Mouse (Mus musculus) CD8-positive naive resting alpha-beta T cell, adult 2 months (primary cell): ENCODE data around the gene Mif4gd.
A peak's percentile ranks its signal among the peaks of the same experiment; 100 is the strongest.
"Not testable (repeated sequence)": the region's sequence is repeated elsewhere in the genome, so short reads cannot be mapped to it uniquely, and the experiment has no call there.

Experiments
- DNase-seq, 2 experiments: peaks; one replicate each; pipeline ENCODE4 v3.0.0; 2022; ENCODE audit warnings: low read depth in 2 of 2, low spot score in 2 of 2

The Mif4gd gene

DNA sequence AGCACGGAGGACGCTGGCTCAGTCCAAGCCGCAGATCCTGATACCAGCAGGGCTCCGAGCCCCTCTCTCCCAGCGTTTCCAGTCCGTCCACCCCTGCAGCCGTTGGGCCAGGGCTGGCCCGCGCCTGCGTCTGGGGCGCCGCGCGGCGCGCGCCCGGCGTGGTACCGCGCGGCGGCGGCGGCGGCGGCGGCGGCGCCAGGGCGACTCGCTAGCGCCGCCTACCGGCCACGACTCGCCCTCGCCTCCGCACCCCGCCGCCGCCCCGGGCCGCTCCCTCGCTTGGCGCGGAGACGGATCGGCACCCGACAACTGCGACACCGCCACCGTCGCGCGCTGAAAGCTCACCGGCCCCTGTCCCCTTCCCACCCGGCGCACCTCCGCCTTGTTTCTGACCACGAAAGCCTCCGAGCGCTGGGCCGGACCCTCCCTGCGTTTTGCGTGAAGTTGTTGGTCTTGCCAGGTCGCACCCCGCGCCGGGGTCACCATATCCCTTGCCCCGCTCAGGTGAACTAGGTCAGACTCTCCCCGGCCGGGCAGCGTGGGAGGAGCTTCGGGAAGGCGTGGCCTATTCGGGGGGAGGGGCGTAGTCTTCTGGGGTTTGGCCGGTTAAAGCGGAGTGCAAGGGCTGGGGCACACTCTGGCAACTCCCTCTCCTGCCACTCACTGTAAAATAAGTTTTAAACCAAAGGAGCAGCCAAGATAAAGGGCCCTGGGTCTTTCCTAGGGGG is at the start of gene Mif4gd:
Gene Mif4gd, minus strand, starts transcription at position 560 of the 728 bp plus-strand sequence.
- peak; percentile 88 to 95 for DNase-seq

- no peak for DNase-seq
These were observed 47.6 kb upstream of the Mif4gd start for GRCm38 (mm10) chr11:115660376-115660775.

DNA sequence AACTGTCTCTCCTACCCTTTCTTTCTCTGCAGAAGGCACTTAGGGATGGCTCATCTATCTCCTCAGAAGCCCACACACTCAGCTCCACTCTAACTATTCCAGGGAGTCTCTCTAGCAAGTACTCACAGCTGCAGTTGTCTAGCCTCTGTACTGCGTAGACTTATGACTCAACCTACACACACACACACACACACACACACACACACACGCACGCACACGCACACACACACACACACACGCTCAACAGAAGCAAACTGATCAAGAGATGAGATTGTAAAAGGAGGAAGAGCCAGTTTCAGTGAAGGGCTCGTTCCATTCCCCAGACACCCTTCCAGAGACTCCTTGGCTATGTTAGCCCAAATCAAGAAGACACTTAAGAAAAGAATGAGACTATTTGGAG is 45.8 kb upstream of the Mif4gd start:
- no peak for DNase-seq

GRCm38 (mm10) chr11:115654128-115654527 is 41.4 kb upstream of the Mif4gd start:
- no peak for DNase-seq

DNA sequence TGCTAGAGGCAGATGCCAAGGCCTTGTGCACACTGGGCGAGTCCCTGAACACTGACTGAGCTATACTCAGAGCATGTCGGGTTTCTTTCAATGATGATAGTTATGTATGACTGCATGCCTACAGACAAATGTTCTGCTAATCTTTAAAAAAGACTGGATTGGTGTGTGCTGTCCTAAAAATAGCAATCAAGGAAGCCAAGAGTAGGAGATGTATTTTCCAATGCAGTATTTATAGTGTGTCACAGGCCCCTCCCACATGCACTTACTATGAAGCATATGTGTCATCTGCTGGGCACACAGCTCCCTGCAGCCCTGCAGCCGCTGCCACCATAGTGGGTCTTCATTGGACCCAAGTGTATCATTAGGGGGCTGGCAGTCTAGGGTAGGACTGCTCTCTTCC is 40.4 kb upstream of the Mif4gd start:
- DNase-seq, result no peak

- no peak for DNase-seq
These were observed 38.9 kb upstream of the Mif4gd start for GRCm38 (mm10) chr11:115651680-115652079.

GRCm38 (mm10) chr11:115649706-115650105 is 36.9 kb upstream of the Mif4gd start:
- no peak for DNase-seq

- DNase-seq, result peak; percentile 48 to 67
These were observed 34.7 kb upstream of the Mif4gd start for GRCm38 (mm10) chr11:115647459-115647858.

DNA sequence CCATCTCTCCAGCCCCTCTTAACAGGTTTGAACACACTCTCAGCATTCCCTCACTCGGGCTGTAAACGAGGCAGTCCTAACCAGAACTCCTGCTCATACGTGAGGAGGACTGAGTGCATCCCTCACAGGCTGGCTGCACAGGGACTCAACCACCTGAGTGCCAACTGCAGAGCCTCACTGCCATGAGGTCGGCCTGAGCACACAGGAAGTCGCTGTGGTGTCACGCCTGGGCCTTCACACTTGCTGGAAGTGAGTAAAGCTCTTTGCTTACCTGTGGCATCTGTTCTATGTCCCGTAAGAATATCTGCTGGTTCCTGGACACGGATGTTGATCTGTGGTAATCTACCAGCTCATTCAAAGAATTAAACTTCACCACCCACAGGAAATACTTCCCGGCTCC is 33.7 kb upstream of the Mif4gd start:
- DNase-seq, result no peak

DNA sequence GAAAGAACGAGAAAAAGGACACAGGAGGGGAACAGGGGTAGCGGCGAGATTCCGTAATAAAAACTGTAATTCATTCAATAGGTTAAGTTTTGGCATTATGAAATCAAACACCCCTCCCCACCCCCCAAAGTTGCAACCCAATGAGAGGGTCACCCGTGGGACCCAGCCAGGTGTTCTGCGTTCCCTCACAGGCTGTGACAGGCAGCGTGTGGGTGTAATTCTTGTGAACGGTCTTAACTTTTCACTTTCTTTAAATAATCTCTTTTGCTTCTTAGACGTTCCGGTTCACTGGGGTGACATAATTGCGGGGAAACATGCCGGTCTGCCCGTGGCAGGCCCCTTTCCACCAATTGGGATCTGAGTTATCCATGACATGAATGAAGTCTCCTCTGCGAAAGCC is 32.7 kb upstream of the Mif4gd start:
- not testable (repeated sequence) for DNase-seq

DNA sequence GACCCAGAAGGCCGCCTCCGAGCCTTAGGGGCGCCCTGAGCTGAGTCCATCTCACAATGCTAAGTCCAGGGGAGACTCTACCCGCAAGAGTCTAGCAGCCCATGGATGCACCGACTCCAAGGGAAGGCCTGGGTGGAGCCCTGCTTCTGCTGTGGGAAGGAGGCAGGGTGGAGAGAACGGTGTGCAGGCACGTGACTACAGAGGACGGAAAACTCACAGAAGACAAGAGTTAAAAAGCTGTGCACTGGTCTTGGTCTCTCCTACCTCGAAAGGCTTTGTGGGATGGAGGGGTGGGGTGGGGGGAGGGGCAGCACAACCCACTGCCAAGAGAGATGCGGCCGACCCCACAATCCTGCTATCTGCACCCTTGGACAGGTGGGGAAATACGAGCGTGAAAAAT is 31.5 kb upstream of the Mif4gd start:
- DNase-seq, result no peak

DNA sequence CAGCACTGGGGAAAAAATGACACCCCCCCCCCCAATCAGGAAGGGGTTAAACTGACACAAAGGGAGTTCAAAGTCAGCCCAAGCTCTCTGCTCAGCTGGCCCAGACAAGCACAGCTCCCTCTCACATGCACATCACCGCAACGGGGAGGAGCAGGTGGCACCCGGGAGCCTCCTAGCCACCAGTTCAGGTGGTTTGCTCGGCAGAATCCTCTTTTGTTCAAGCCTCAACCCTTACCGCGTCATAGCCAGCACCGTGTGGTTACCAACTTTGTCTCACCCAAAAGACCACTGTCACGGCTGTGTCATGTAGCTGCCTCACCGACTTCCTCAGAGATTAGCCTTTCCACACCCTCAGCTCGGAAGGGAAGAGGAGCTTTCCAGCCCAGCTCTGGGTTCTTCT is 30.5 kb upstream of the Mif4gd start:
- peak; percentile 47 to 50 for DNase-seq

GRCm38 (mm10) chr11:115642705-115643104 is 29.9 kb upstream of the Mif4gd start:
- no peak for DNase-seq

GRCm38 (mm10) chr11:115641664-115642036 is 28.9 kb upstream of the Mif4gd start:
- DNase-seq, result no peak

DNA sequence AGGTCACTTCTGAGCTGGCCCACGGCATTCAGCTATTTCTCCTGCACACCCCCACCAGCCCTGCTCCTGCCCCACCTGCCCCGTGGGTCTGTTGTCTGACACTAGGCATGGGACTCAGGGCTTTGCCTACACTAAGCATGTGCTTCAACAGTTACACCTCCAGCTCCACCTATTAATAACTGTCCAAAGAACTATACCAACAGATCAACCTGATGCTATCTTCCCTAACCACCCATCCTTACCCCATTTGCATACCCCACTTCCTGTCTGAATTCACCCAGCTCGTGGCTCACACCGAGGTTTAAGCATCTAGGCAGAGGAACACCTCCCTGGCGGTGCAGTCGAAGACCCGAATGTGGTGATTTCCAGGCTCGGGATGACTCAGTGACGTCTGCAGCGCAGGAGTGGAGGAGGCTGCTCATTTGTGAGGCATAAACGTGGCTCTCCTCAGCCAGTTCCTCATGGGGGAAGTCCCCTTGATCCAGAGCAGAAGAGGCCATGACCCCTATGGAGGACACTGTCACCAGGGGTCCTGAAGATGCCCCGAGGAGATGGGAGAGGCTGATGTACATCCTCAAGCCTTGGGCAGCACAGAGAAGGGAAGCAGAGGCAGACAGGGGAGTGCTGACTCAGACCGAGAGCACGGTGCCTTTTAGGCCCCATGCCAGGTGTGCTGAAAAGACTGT is 28.4 kb upstream of the Mif4gd start:
- DNase-seq, result peak; percentile 68 to 69

DNA sequence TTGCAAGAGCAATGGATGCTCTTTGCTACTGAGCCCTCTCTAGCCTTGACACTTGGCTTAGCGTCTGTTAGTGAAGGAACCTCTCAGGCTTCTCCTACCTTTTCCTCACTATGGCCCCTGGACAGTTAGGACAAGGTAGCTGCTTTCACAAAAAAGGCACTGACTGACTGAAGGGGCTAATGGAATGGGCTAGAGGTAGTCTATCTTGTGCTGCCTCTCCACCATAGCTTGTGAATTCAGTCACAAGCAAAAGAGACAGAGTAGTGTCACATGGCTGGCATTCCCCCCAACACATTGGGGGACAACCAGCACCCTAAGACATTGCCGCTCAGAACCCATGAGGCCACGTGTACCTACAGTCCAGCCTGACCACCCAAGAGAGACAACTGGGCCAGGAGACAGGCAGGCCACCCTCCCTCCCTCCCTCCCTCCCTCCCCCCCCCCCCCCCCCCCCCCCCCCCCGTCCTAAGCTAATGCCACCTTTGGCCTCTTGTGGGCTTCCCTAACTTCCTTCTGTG is 27.6 kb upstream of the Mif4gd start:
- no peak for DNase-seq

- DNase-seq, result no peak
These were observed 26.8 kb upstream of the Mif4gd start for GRCm38 (mm10) chr11:115639540-115639939.

DNA sequence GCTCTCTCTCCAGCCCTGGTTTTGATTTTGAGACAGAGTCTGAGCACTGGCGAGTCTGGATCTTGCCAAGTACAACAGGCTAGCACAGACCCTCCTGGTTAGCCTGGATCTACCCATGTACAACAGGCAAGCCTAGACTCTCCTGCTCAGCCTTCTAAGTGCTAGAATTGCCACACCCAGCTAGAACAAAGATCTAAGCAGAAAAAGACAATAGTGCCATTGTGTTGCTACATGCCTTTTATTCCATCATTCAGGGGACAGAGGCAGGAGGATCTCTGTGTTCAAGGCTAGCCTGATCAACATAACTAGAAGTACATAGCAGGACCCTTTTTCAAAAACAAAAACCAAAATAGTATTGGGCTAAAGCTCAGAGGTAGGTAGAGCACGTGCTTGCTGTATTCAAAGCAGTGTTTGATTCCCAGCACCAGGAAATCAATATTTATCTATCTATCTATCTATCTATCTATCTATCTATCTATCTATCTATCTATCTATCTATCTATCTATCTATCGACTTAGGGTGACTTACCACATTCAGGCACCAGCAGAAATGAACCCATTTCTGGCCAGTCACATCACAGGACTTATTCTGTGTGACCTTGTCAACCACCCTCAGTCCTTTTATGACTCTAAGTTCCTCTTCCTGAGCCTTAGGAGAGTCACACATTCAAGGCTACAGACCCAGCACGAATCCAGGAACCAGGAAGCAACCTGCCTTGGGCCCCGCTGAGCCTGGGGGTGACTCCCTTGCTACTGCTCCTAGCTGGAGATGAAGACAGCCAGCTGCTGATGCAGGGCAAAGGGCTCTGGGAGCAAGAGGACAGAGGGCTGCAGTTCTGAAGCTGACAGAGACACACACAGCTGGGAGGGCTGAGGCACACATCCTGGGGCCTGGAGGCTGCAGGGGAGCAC is 26.0 kb upstream of the Mif4gd start:
- DNase-seq, result no peak

DNA sequence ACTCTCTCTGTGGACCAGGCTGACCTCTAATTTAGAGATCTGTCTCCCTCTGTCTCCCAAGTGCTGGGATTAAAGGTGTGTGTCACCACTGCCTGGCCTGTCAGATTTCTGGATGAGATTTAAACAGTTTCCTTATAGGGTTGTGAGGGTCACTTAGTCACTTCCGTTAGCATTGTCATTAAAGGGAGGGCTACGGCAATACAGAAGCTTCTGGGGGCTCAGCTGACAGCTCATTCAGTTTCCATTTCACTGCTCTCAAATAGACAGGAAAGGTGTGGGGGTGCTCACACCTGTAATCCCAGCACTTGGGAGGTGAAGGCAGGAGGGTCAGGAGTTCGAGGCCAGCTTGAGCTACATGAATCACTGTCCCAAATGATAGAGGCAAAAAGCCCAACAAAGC is 24.2 kb upstream of the Mif4gd start:
- DNase-seq, result no peak

GRCm38 (mm10) chr11:115635484-115635883 is 22.7 kb upstream of the Mif4gd start:
- DNase-seq, result no peak

DNA sequence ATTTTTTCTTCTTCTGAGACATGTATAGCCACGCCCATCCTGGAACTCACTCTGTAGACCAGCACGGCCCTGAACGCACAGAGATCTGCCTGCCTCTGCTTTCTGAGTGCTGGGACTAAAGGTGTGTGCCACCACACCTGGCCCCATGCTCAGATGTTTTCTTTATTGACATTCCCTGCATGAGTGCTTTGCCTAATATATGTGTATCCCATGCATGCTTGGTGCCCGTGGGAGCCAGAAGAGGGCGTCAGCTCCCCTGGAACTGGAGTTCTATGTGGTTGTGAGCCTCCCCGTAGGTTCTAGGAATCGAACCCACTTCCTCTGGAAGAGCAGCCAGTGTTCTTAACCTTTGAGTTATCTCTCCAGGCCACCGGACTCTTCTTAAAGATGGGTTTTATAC is 22.3 kb upstream of the Mif4gd start:
- DNase-seq, result no peak

GRCm38 (mm10) chr11:115634109-115634508 is 21.3 kb upstream of the Mif4gd start:
- no peak for DNase-seq
